Mouse (Mus musculus) gastrocnemius, postnatal 10 days (tissue): Measurements from ENCODE around the gene Mrpl16. TPM values are rescaled to one million over a fixed set of nuclear protein-coding genes. Genes with fewer than 3 reads are reported as not detected.

Experiments
- DNase-seq: peaks from one replicate; pipeline ENCODE4 v3.0.0; 2021; ENCODE audit warnings: mixed read lengths
- long read RNA-seq, 2 experiments: library from polyadenylated mRNA; stranded (forward); transcript quantifications; one replicate each; pipeline ENCODE4 v2.0.0; 2021
- total RNA-seq, 2 experiments: library from RNA; stranded (reverse); gene quantifications; 2 replicates each; pipeline ENCODE4 v1.2.3; 2021

Gene Mrpl16
- 10 to 100 TPM; 37.4 to 46.0 TPM for total RNA-seq
- long read RNA-seq, experiment 1, transcript Mrpl16-201 (4 exons, 1,162 nt) = major isoform, 37 of 42 reads
- long read RNA-seq, experiment 1, partial matches to known transcripts = 5 of 42 reads
- long read RNA-seq, experiment 1, other reads (novel, unspliced or antisense) = 0 of 42 reads
- long read RNA-seq, experiment 2, transcript Mrpl16-201 (4 exons, 1,162 nt) = major isoform, 43 of 46 reads
- long read RNA-seq, experiment 2, partial matches to known transcripts = 3 of 46 reads
- long read RNA-seq, experiment 2, other reads (novel, unspliced or antisense) = 0 of 46 reads

DNA sequence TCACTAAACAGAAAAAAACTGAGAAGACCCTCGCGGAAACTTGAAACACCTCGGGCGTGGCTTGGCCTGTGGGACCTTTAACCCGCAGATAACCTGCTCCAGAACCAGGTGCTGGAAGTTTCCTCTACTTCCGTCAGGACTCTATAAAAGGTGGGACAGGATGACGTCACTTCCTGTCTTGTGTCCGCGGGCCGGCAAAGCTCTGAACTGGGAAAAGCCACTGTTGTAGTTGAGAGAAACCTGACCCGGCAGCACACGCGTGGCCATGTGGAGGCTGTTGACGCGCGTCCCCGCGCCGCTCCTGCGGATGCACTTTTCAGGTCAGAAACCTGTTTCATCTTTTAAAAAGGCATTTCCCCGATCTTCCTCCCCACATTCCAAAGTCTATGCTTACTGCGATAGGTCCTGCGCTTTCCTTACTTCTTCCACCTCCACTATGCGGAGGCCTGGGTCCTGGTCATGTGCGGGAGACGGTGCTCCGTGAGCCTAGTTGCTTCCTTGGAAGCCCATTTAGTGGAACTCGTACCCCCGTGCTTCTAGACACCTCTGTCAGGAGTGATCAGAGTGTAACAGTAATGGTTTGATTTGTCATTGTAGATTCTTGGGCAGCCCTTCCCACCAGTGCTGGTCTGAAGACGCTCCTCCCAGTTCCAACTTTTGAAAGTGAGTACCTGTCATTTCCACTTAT is at the start of gene Mrpl16:
Gene Mrpl16 (plus strand): TSS at position 187 of the 688 bp plus-strand sequence.
- peak; percentile 79 for DNase-seq

DNA sequence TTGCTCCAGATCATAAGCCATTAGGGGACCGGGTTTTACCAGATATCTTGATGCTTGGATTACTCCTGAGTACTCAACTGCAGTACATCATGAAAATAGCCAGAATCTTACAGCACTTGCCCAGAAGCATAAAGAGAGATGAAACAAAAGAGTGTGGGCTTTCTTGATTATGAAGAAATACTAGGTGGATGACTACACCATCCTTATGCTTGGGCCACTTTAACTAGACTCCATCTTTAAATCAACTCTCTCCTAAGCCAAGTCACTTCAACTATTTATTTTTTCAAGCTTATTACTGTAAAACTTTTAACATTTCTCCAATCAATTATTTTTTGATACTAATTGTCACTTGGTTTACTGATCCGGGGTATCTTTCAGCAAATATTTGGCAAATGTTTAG is 46.3 kb upstream of the Mrpl16 start:
- DNase-seq = no peak

DNA sequence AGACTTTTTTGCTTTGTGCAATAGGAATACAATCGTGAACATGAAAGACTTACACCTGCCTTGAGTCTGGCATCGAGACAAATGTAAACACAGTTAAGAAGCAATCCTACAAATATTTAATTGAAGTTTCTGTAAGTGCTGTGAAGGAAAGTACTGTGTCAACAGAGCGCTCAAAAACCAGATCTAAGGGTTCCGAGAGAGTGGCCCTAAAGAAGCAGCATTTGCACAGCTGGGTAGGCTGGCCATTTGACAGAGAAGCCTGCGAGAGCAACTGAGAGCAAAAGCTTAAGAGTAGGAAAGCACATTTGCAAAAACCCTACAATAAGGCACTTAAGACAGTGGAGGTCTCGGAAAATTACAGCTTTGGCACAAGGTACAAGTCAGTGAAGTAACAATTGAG is 45.9 kb upstream of the Mrpl16 start:
- no peak for DNase-seq

DNA sequence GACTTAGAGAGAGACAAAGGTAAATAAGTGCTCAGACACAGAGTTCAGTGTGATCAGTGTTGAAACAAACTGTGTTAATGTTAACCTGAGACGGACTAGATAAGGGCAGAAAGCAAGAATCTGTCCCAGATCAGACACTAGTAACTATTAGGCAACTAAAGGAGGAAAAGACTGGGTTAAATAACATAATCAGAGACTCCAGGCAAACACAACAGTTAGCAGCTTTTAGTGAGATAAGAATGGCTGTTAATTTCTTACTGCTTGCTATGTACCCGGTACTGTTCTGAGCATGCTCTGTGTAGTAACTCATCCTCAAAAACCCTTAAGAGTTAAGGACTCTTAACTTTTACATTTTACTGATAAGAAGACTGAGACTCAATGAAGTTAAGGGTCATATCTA is 44.3 kb upstream of the Mrpl16 start:
- no peak for DNase-seq

DNA sequence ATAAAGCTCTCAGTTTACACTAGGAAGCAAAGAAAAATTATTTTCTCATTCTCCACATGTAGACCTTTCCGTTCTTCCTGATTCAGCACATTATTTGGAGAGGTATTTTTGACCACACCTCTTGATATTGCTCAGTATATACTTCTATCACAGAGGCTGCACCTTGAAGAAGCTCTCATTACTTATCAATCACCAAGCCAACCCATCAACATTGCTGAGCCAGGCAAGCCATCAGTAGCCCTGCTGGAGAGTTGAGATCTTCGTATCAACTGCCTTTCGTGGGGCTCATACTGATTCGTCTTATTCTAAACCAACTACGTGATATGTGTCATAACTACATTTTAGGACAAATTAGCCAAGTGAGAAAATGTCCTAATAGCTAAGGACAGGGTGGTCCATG is 42.9 kb upstream of the Mrpl16 start:
- no peak for DNase-seq

DNA sequence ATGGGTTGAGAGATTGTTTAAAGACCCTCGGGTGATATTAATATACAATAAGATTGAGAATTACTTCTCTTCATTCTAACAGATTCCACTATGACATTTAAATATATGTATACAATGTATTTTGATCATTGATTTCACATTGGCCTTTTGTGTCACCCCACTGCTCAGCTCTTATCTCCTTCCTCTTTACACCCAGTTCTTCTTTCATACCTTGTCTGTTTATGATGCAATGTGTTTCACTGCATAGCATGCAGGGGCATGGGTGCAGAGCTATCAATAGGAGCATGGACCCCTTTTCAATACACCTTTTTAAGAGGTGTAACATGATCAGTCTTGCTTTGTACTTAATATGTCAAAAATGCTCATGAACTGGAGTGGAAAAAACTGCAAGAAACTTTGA is 39.9 kb upstream of the Mrpl16 start:
- DNase-seq = no peak

DNA sequence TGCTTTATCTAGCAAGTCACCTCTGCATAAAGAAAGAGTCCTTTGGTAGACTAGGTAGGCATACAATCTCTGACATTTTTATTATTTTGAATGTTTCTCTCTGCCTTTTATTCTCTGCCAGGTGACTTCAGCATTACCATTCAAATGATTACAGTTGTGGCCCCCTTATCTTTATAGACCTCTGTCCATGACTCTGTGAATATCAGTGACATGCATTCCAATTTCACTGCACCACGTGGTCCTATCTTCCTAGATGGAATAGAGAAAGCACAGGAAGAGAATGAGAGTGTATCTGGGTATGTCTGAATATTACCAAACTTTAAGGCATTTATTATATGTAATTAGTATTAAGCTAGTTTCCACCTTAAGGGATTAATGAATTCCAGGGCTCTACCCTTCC is 33.7 kb upstream of the Mrpl16 start:
- no peak for DNase-seq

DNA sequence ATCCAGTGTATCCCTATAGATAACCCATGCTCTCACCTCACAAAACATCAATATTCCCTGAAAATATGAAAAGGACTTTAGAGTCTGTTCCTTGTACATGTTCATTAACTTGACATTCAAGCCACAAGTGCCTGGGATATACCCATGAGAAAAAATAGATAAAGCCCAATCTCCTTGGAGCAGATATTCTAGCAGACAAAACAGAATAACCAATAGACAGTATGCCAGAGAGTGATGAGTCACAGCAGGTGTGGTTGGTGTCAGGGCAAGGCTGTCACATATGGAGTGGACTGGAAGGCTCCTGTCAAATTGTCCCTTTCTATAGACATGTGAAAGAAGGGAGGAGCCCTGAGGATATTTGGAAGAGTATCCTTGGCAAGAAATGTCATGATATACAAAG is 24.5 kb upstream of the Mrpl16 start:
- DNase-seq = no peak

DNA sequence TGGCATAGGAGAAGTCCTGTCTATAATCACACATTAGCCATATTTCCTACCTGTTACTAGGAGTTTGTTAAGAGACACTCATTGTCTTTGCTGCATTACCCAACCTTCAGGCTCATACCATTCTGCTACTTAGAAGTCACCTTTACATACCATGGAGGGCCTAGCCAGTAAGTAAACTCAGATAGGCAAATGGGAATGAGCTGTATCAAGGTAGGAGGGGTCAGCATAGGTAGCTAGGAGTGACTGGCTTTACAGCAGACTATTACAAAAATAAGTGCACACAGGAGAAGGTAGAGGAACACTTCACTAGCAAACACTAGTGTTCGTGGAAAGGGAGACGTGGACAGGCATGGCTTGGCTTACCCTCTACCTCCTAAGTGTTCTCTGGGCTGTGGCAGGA is 22.9 kb upstream of the Mrpl16 start, which contains the start of gene Gif:
Gene Gif (plus strand): TSS at position 257 of the 400 bp plus-strand sequence.
- no peak for DNase-seq

DNA sequence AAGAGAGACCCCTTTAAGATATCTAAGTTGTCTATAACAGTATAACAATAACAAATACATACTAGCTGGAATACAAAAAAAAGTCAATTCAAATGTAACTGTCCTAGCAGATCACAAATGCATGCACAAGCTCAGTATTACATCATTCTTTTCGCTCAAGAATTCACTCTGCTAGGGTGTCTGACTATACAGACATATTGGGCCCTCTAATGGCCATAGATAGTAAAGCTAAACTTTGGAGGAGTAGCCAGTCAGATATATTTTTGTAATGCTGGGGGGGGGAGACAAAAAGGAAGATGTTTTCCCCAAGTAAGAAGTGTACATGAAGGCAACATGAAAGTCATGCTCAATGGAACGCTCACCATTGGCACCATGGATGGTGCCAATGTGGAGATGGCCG is 5.1 kb upstream of the Mrpl16 start:
- no peak for DNase-seq

DNA sequence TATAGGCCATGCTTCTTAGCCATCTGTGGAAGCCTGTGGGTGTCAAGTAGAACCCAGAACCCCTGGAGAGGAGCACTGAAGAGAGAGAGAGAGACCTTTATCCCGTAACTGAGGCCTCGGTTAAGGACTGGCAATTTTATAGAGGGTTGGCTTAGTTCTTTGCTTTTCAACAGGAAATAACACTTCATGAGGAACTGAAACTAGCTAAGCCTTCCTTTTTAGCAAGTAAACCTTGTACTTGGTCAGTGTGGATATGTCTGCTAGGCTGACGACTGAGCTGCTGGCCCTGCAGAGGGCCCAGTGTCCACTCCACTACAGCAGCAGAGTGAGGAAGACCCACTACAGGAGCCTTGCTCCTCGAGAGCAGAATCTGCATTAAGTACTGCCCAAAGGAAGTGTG is 3.8 kb upstream of the Mrpl16 start:
- no peak for DNase-seq

DNA sequence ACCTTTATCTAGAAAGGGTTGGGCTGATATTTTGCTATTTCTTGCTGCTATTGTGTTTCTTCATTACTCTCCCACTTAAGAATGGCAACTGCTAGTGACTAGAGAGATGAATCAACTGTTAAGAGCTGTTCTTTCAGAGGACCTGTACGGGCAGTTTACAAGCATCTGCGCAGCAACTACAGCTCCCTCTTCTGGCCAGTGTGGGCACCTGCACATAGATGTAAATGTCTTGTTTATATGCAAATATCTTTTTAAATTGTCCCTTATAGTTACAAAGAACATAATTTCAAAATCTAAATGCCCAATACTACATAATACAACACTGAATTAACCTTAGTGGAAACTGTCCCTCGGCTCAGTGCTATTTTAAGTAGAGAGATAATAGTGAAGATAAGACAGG is 2.0 kb upstream of the Mrpl16 start:
- no peak for DNase-seq

DNA sequence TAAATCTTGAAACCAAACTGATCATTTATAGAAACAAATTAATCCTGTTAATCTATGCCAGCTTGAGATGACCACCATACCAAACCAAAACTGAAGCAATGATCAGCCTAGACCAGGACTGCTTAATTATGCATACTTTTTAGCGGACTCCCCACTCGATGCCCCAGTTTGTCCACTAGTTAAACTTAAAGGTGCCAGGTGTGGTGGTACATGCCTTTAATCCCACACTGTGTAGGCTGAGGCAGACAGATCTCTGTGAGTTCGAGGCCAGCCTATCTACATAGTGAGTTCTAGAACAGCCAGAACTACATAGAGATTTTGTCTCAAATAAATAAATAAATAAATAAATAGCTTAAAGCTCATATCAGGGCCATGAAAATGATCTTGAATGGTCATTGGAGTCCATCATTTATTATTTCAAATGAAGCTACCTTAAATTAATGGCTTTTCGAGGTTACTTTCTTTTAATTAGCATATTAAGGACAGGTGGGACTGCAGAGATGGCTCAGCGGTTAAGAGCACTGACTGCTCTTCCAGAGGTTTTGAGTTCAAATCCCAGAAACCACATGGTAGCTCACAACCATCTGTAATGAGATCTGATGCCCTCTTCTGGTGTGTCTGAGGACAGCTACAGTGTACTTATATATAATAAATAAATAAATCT is 802 bp upstream of the Mrpl16 start:
- DNase-seq = no peak

DNA sequence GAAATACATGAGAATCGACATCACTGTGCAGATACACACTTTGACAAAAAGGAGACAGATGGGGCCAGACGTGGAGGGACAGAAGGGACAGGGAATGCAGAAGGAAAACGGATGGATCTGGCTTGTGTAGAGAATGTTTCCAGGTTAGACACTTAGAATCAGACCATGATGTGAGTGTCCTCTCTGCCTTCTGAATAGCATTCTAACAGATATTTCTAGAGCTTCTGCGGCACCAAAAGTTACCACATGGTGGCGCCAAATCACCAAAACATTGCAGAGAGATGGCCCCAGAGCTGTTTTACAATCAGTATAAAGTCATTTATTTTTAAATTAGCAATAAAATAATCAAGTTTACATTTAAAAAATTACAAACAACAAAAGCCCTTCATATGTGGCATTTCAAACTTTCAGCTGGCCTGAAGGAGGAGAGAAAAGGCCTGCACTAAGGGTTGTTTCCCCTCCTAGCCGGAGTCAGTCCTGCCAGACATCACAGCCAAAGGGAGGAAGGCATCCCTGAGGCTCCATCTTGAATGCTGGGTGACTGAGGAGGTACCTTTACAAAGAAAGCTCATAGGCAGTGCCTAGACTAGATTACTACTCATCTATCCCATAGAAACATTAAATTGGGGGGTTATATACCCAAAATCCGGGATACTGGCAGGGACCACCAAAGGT is 7.1 kb downstream of the Mrpl16 start:
- peak; percentile 66 for DNase-seq

DNA sequence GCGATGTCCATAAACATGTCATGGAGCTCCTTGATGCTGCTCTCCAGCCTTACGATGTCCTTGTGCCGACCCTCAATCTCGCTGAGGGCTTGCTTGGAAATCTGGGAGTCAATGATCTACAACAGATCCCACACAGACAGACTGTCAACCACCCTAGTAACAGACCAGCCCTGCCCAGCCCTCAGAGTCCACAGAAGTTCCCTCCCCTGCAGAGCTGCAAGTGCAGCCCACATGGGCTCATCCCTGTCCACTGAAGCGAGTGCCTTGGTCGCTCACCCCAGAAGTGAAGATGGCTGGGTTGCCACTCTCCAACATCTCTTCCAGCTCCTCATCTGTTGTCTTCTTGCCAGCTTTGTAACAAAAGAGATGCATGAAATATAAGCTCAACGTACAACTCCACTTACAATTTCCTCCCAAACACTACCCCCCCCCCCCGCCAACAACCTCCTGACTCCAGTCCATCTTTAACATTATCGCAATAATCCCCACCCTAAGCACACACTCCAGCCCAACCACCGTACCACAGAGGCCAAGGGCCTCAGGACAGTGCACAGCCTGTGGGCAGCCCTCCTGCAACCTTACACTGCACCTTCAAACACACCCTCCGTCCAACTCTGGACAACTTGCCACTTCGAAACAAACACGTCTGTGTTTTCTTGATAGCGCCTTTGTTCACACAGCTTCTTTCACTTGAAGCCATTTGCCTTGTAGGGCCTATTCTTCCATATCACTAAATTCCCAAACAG is 15.4 kb downstream of the Mrpl16 start:
- DNase-seq = no peak

DNA sequence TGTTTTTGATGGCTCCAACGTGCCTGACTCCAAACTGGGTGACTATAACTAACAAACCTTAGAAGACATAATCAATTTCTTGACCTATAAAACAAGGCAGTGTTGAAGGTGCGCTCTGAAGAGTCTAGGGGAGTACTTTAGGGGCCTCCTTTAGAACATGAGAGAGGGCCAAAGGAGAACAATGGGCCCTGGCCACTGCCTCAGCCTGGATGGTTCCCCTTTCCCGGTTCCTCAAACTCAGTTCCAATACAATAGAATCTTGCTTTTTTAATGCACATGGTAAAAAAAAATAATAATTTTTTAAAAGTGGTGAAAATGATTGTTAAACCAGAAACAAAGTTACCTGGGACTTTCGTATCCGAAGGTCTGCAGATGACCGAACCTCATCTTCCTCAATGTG is 17.6 kb downstream of the Mrpl16 start:
- no peak for DNase-seq

DNA sequence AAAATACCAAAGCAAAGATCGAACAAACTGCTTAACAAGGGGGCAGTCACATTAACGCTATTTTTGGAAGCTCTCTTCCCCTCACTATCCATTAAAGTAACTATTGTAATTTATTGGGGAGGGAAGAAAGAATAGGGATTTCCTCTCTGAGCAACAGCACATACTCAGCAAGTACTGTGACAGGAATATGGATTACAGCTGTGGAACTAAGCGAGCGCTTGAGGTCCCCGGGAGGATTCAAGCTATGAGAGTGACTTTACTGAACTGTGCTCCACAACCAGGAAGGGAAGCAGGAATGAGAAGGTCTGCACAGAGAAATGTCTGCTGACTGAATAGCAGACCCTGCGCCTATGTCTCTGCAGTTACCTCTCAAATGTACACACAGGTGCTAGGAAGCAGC is 18.7 kb downstream of the Mrpl16 start:
- no peak for DNase-seq

DNA sequence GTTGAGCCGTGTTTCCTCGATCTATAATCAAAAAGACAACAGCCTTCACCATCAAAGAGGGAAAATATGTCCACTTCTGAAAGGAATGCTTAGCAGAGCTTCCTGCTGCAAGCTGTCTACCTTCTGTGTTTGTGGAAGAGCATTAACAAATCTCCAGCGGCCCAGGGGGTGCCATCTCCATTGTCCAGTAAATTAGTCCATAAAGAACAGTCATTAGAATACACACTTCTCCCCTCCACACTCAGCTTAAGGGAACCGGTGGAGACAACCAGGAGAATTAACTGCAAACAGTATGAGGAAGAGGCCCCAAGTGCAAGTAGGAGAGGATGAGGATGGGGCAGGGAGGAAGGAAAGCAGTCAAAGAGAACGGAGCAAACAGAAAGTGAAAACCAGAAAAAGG is 21.6 kb downstream of the Mrpl16 start:
- DNase-seq = no peak

DNA sequence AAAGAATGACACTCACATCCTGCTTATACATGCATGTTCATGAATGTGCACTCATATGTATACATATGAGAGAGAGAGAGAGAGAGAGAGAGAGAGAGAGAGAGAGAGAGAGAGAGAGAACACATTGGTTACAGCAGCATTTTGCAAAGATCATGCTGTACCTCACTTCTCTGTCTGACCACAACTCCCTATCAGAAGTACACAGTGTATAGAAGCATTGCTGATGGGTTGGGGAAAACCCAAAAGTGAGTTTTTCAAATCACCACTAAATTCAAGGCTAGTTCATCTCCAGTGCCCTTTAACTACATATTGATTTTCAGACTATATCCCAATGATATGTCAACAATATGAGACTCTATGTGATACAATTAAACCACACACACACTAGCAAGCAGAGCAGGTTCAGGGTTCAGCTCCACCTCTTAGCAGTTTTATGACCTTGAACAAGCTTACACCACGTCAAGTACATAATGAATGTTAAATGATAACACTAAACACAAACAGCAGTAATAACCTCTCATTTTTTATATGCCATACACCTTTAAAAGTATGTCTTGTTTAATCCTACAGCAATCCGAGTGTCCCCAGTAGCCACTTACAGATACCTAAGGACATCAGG is 23.7 kb downstream of the Mrpl16 start:
- no peak for DNase-seq

DNA sequence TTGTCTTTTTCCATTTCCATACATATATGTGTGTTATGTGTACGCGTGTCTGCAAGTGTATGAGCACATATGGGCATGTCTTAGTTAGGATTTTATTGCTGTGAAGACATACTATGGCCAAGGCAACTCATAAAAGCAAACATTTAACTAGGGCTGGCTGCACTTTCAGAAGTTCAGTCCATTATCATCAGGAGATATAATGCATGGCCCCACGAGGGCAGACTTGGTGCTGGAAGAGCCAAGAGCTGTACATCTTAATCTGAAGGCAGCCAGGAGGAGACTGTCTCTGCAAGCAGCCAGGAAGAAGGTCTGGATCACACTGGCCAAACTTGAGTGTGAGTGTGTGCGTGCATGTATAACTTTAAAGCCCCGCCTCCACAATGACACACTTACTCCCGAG is 24.3 kb downstream of the Mrpl16 start:
- no peak for DNase-seq

DNA sequence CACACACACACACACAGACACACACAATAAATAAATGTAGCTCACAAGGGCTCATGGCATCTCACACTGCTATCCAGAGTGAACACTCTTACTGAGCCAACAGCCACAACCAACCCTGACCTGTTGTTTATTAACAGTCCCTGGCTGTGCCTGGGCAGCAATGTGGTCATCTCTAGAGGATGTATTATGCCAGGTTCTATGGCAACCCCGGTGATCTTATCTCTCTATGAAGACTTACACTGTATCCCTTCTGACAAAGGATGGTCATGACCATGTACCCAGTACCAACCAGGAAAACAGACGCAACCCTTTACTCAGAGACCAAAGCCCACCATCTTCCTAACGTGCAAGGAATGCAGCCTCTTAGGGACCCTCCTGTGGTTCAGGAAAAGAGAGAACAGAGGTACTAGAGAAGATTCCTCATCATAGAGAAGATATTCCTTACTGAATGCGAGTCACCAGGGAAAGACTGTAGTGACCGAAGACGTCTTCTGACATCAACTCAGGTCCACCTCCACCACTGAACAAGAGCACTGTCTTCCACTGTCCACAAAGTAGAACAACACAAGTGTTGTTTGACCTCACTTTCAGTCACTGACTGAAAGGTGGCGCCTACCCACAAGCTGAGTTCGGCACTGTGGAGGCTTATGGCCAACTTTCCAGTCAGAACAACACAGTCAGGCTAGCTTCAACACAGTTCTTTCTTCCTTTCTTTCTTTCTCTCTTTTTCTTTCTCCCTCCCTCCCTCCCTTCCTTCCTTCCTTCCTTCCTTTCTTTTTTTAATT is 30.5 kb downstream of the Mrpl16 start:
- DNase-seq = no peak
